Mouse (Mus musculus): ENCODE data around the gene Raf1. TPM values are rescaled to one million over a fixed set of nuclear protein-coding genes. Genes with fewer than 3 reads are reported as not detected.

Gene Raf1
- polyA plus RNA-seq (2016; fragmentation: Nextera tagmentation; extraction: Ambion mirVana) = 121 TPM in 2 replicates

DNA sequence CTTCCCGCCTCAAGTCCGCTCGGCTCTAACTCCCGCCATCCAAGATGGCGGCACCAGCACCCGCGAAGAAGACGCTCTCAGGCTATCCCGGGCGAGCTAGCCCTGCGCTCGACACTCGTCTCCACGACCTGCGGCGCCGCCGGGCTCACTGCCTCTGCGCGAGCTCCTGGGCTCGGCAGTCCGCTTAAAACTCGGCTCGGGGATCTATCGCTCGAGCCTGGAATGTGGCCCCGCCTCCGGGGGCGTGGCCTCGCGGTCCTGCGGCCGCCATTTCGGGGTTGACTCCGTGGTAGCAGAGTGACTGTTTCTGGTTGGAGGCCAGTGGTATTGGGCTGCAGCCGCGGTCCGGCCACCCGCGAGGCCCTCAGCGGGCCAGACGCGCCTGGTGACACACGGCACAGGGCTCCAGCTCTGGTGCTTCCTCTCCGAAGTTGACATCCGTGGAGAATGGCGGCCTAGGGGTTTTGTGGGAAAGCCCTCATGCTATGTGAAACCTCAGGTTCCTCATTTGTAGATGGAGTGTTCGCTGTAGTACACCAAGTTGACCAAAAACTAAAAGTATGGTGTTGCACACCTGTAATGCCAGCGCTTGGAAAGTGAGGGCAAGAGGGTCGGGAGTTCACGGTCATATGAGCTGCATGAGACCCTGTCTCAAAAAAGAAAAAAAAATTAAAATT lies at the start of gene Raf1:
Gene Raf1 (minus strand): TSS at position 184 of the 677 bp plus-strand sequence.
- peaks cover 2% of the 10 kb centered on the region; the same call in 1 of the 2 replicates for H3K36me3 ChIP-seq
- no peaks in the 10 kb centered on the region for H3K27me3 ChIP-seq (ENCODE audit: low read depth, poor library complexity, severe bottlenecking)
- peaks cover 17% of the 10 kb centered on the region for H3K4me1 ChIP-seq
- peak; percentile 97 for DNase-seq (ENCODE audit: low spot score)
- peak within 1 kb of the TSS; percentile 99 for H3K4me3 ChIP-seq
- WGBS = under 1% methylated on average over 51 of the region's 51 CpGs
- no peaks in the 10 kb centered on the region for H3K9me3 ChIP-seq (replicated peaks)
- peak within 1 kb of the TSS; percentile 100 for H3K27ac ChIP-seq

DNA sequence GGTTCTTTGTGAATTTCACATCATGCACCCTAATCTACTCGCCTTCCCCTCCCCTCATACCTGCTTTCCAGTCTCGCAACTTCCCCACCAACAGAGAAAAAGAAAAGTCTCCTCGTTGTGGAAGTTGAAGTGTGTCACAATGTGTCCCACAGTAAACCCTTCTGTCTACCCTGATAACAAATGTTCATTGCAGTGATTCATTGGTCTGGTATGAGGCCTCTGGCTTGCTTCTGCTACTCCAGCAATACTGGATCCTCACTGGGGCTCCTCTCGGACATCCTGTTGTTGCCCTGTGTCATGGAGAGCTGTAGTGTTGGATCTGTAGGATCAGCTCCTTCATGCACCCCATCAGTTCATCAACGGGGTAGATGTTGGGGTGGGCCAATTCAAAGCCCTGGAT lies 45.8 kb upstream of the Raf1 start:
- Histone ChIP-seq H3K4me1 (peaks cover 14% of the 10 kb centered on the region), H3K4me3 (no peak overlapping the region), H3K27me3 (ENCODE audit: low read depth, poor library complexity, severe bottlenecking) (no peaks in the 10 kb centered on the region), H3K27ac (no peak overlapping the region), H3K36me3 (no peaks in the 10 kb centered on the region), H3K9me3 (replicated peaks) (no peaks in the 10 kb centered on the region)
- DNase-seq (ENCODE audit: low spot score) = no peak
- 85% methylated on average over 5 of the region's 5 CpGs for WGBS

DNA sequence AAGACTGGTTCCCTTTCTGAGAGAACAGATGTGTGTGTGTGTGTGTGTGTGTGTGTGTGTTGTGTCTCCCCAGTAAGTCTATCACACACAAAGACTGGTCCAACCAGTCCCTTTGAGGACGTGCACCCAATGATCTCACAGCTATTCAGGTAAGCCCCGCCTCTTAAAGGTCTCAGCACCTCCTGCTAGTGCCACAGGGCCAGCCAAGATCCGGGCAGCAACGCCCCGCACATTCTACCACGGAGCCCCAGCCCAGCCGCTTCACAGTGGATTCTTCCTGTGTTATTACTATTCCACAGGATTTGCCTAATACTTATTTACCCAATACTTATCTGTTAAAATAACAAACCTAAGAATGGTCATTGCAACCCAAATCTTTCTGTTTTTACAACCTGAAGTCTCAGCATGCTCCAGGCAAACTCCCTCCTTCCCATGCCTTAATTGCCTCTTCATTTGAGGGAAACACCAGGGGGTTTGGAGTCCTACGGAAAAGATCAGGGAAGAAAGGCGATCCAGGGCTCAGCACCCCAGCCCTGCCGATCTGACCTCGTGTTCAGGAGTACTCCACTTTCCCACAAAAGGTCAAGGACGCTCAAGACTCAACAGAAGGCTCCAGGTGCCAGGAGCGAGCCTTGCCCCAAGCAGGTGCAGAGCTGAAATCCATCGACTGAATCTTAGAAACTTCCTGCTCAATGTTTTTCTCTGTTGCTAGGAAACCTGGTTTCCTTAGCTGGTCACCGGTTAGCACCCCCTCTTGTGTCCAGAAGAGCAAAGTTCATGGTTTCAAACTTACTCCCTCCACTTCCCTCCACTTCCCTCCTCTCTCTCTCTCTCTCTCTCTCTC lies 41.5 kb upstream of the Raf1 start:
- Histone ChIP-seq H3K36me3 (no peaks in the 10 kb centered on the region), H3K4me1 (peaks cover 21% of the 10 kb centered on the region), H3K9me3 (replicated peaks) (no peaks in the 10 kb centered on the region), H3K27ac (peak overlapping the region; percentile 59), H3K4me3 (peak overlapping the region; percentile 40), H3K27me3 (ENCODE audit: low read depth, poor library complexity, severe bottlenecking) (no peaks in the 10 kb centered on the region)
- DNase-seq (ENCODE audit: low spot score) = peak; percentile 56
- 2% methylated on average over 15 of the region's 15 CpGs for WGBS

DNA sequence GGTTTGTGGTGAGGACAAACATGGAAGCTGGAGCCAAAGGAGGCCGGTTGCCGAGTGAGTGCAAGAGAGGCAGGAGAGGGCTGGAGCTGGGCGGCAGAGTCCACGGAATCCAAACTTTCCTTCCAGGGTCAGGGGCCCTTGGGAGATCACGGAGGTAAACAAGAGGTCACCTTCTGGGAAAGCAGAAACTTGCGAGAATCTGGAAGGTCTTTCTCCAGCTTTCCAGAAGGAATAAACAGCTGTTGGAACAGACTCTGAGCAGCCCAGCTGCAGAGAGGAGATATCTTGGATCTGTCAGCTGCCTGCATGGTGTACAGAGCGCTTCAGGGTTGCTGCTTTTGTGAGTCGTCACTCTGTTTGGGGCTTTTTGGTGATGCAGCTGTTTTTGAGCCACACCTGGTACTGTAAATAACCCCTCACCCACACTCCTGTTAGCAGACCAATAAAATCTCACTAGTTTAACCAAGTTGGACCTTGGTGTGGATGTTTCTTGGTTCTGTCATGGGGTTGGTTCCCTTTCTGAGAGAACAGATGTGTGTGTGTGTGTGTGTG lies 40.7 kb upstream of the Raf1 start:
- no peaks in the 10 kb centered on the region for H3K36me3 ChIP-seq
- no peaks in the 10 kb centered on the region for H3K9me3 ChIP-seq (replicated peaks)
- DNase-seq (ENCODE audit: low spot score) = peak; percentile 47
- H3K4me1 ChIP-seq = peaks cover 21% of the 10 kb centered on the region
- 19% methylated on average over 8 of the region's 8 CpGs for WGBS
- H3K27ac ChIP-seq = peak overlapping the region; percentile 59
- H3K4me3 ChIP-seq = peak overlapping the region; percentile 40
- no peaks in the 10 kb centered on the region for H3K27me3 ChIP-seq (ENCODE audit: low read depth, poor library complexity, severe bottlenecking)

DNA sequence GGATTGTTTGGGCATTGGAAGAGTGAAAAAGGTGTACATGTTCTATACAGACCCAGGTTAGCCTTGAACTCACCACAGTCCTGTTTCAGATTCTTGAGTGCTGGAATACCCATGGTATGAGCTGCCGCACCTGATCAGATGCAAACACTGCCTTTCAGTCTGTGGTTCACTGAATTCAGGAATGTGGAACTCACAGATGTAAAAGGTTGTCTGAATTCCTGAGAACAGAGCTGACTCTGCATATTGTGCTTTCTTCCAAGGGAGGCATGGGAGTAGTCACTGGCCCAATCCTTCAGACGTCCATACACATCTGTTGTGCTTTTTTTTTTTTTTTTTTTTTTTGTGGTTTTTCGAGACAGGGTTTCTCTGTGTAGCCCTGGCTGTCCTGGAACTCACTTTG lies 34.8 kb upstream of the Raf1 start:
- Histone ChIP-seq H3K4me1 (no peaks in the 10 kb centered on the region), H3K9me3 (replicated peaks) (no peaks in the 10 kb centered on the region), H3K36me3 (no peaks in the 10 kb centered on the region), H3K27ac (no peak overlapping the region), H3K4me3 (no peak overlapping the region), H3K27me3 (ENCODE audit: low read depth, poor library complexity, severe bottlenecking) (no peaks in the 10 kb centered on the region)
- no peak for DNase-seq (ENCODE audit: low spot score)
- WGBS = 75% methylated on average over 3 of the region's 3 CpGs

DNA sequence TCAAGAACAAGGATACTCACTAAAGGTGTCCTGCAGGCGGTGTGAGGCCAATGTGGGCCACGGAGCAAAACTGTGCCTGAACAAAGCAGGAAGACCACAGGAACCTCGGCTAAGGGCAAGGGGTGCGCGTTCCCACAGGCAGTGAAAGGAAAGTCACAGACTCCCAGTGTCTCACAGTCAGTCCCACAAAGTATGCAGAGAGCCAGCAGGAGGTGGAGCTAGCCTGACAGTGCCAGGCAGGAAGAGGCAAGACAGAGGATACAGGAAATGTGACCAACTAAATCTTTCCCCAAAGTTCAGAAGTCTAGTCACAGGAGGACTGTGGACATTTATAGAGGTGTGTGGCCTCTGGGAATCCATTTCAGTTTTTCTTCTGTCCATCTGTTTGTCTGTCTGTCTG lies 26.5 kb upstream of the Raf1 start:
- H3K9me3 ChIP-seq (replicated peaks) = no peaks in the 10 kb centered on the region
- no peaks in the 10 kb centered on the region for H3K36me3 ChIP-seq
- no peak overlapping the region for H3K4me3 ChIP-seq
- H3K27ac ChIP-seq = no peak overlapping the region
- 82% methylated on average over 5 of the region's 5 CpGs for WGBS
- H3K4me1 ChIP-seq = no peaks in the 10 kb centered on the region
- H3K27me3 ChIP-seq (ENCODE audit: low read depth, poor library complexity, severe bottlenecking) = no peaks in the 10 kb centered on the region
- no peak for DNase-seq (ENCODE audit: low spot score)

DNA sequence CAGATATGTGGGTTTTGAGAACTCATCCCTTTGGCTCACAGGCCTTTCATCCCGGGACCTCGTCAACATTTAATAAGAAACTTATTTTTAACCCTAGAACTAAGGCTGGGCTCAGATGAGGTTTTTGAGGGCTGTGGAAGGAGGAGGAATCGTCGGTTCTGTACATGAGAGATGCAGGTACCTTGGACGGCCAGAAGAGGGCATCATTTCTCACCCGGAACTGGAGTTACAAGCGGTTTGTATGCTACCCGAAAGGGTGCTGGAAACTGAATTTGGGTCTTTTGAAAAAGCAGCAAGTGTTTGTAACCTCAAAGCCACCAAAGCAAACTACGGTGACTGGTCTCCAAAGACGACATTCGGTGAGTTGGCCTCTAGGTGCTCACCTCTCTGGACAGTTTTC lies 24.9 kb upstream of the Raf1 start:
- no peak overlapping the region for H3K4me3 ChIP-seq
- H3K27ac ChIP-seq = no peak overlapping the region
- peak; percentile 38 for DNase-seq (ENCODE audit: low spot score)
- H3K36me3 ChIP-seq = no peaks in the 10 kb centered on the region
- 53% methylated on average over 11 of the region's 11 CpGs for WGBS
- no peaks in the 10 kb centered on the region for H3K27me3 ChIP-seq (ENCODE audit: low read depth, poor library complexity, severe bottlenecking)
- no peaks in the 10 kb centered on the region for H3K9me3 ChIP-seq (replicated peaks)
- H3K4me1 ChIP-seq = no peaks in the 10 kb centered on the region

DNA sequence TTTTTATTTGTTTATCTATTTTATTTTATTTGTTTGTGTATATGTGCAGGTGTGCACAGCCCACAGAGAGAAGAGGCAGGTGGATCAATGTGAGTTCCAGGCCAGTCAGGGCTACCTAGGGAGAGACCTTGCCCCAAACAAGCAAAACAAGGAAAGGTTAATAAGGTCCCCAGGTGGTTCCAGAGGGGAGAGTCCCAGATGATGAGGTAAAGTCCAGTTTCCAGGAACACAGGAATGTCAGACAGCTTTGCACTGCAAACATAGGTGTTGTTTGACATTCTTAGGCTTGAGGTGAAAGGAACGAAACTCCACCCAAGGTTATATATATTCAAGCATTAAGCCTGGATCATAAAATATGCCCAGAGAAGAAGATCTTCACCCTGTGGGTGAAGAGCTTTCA lies 24.3 kb upstream of the Raf1 start:
- no peaks in the 10 kb centered on the region for H3K27me3 ChIP-seq (ENCODE audit: low read depth, poor library complexity, severe bottlenecking)
- H3K9me3 ChIP-seq (replicated peaks) = no peaks in the 10 kb centered on the region
- H3K27ac ChIP-seq = no peak overlapping the region
- H3K36me3 ChIP-seq = no peaks in the 10 kb centered on the region
- 90% methylated on average over 1 of the region's 1 CpGs for WGBS
- H3K4me1 ChIP-seq = no peaks in the 10 kb centered on the region
- DNase-seq (ENCODE audit: low spot score) = no peak
- no peak overlapping the region for H3K4me3 ChIP-seq

DNA sequence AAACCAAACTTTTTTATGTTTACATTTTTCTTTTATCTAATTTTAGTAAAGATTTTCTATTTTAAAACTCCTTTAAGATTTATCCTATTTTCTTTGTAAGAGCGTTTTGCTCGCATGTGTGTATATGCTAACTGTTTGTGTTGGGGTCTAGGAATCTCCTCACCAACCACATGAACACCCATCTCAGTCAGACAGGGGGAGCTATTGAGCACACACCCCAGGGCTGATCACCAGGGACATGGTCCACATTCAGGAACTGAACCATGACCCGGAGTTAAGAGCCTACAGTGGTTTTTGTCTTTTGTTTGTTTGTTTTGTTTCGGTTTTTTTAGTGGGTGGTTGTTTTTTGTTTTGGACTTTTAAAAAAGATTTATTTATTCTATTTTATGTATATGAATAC lies 22.3 kb upstream of the Raf1 start:
- Histone ChIP-seq H3K36me3 (no peaks in the 10 kb centered on the region), H3K27me3 (ENCODE audit: low read depth, poor library complexity, severe bottlenecking) (no peaks in the 10 kb centered on the region), H3K4me1 (no peaks in the 10 kb centered on the region), H3K9me3 (replicated peaks) (no peaks in the 10 kb centered on the region), H3K4me3 (no peak overlapping the region), H3K27ac (no peak overlapping the region)
- WGBS = 88% methylated on average over 4 of the region's 4 CpGs
- no peak for DNase-seq (ENCODE audit: low spot score)

DNA sequence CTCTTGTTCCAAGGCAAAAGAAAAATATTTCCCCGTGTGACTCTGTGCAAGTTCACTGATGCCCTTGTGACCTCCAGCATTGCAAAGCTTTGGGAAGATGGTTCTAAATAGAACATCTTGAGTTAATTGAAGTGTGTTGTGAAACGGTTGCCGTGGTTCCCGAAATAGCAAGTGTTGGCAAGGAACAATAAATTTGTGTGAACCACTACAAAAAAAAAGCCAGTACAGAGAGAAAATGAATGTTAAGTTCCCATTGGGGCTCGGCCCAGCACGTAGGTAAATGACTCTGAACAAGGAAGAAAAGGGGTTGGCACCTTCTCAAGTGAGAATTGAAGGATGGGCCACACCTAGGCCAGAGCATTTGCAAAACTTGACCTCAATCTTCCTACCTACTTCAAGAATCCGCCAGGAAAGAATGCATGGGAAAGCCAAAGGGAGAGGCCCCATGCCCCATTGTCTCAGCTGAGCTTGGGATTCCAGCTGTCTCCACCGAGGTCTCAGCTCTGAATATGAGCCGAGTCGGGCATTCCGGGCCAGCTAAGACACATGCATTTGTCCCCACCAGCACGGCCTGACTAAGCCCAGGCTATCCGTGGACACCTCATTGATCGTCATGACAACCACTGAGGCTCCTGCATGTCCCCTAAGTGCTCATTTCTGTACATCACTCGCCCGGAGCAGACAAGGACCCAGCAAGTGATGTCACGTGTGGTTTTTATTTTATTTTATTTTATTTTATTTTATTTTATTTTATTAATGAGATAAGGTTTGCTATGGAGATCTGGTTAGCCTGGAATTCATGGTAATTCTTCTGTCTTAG lies 21.5 kb upstream of the Raf1 start:
- Histone ChIP-seq H3K4me3 (no peak overlapping the region), H3K4me1 (no peaks in the 10 kb centered on the region), H3K9me3 (replicated peaks) (no peaks in the 10 kb centered on the region), H3K27ac (no peak overlapping the region), H3K36me3 (no peaks in the 10 kb centered on the region), H3K27me3 (ENCODE audit: low read depth, poor library complexity, severe bottlenecking) (no peaks in the 10 kb centered on the region)
- no peak for DNase-seq (ENCODE audit: low spot score)
- WGBS = 80% methylated on average over 17 of the region's 17 CpGs

DNA sequence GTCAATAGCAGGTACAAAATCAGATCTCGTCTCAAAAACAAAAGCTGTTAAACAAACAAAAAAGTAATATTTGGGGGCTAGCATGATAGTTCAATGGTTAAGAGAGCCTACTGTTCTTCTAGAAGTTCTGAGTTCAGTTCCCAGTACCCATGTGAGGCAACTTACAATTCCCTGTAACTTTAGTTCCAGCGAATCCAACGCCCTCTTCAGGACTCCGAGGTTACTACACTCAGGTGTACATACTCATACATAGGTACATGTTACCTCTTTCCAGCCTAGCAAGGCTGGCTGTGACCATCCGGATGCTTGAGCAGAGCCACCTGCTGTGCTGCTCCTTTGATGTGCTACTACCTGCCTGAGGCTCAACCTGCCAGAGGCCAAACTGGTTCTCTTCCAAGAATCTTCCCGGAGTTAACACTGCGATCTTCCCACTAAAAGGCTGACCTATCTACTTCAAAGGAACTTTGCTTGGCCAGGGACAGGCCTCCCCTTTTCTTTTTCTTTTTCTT lies 20.3 kb upstream of the Raf1 start:
- Histone ChIP-seq H3K4me1 (no peaks in the 10 kb centered on the region), H3K27ac (no peak overlapping the region), H3K36me3 (no peaks in the 10 kb centered on the region), H3K27me3 (ENCODE audit: low read depth, poor library complexity, severe bottlenecking) (no peaks in the 10 kb centered on the region), H3K9me3 (replicated peaks) (no peaks in the 10 kb centered on the region), H3K4me3 (no peak overlapping the region)
- DNase-seq (ENCODE audit: low spot score) = no peak
- 81% methylated on average over 7 of the region's 7 CpGs for WGBS

DNA sequence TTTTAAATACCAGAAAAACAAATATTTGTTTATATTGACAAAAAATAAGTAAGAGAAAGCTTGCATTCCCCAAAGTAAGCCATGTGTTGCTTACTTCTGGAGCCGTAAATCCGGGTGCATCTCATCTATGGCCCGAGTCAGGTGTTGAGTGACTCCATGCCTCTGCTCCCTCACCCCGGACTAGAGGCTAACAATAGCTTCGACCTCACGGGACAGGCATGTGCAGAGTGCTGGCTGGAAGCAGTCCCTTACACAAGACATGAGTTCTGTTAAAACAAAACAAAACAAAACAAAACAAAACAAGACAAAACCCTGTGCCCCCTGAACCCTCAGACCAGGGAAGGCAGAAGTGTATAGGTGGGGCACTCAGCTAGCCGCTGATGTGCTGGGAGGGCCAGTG lies 18.7 kb upstream of the Raf1 start:
- Histone ChIP-seq H3K27me3 (ENCODE audit: low read depth, poor library complexity, severe bottlenecking) (no peaks in the 10 kb centered on the region), H3K9me3 (replicated peaks) (no peaks in the 10 kb centered on the region), H3K36me3 (no peaks in the 10 kb centered on the region), H3K27ac (no peak overlapping the region), H3K4me1 (no peaks in the 10 kb centered on the region), H3K4me3 (no peak overlapping the region)
- WGBS = 59% methylated on average over 7 of the region's 7 CpGs
- DNase-seq (ENCODE audit: low spot score) = no peak

All from limb, embryonic 10.5 days (tissue).